Mouse (Mus musculus): ENCODE results near the gene Unc119. TPM values are rescaled to one million over a fixed set of nuclear protein-coding genes. Genes with fewer than 3 reads are reported as not detected.

Unc119 gene
- total and polyA plus RNA-seq, 2 experiments from 2014 or later, result 79.6 to 141 TPM

DNA sequence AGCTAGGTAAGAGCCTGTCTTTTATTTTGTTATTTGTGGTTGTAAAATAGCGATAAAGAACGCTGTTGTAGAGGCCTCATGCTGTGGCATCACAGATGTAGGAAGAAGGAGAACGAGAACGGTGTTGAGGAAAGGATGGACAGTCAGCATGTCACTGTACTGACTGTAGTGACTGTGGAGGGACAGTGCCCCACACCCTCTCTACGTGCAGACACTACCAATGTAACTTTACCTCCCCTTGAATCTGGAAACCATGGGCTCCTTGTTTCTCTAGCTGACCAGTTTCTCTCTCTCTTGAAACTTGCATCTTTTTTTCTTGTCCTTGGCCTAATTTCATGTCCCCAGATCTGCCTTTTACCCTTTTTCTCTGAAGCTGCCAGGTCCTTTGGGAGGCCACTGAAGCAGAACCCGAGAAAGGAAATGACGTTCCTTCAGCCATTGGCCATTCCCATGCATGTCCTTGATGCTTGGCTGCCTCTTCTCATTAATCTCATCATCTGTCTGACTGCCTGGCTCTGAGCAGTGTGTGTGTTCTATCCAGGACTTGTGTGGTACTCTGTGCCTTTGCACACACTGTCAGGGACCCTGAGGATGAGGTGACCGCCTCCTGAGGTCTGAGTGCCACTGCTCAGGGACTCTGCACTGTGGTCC lies 32.3 kb upstream of the Unc119 start:
- H3K9me3 ChIP-seq (ENCODE audit: low read length), result no peaks in the 10 kb centered on the region
- no peaks in the 10 kb centered on the region for H3K36me3 ChIP-seq (ENCODE audit: insufficient read depth, low read length)
- H3K4me3 ChIP-seq (ENCODE audit: low read depth, low read length), result no peak overlapping the region
- no peak overlapping the region for H3K9ac ChIP-seq (replicated peaks; ENCODE audit: low read length, poor library complexity, severe bottlenecking)
- H3K4me2 ChIP-seq (ENCODE audit: low read depth, low read length, poor library complexity, severe bottlenecking), result no peak overlapping the region
- no peak for ATAC-seq (ENCODE audit: low FRiP score)
- no peak for TF ChIP-seq CTCF (IDR thresholded peaks at IDR 0.05)
- no peak overlapping the region for H3K27ac ChIP-seq (ENCODE audit: low read depth, low read length)
- WGBS, result 83% methylated on average over 8 of the region's 8 CpGs
- no peaks in the 10 kb centered on the region for H3K4me1 ChIP-seq (ENCODE audit: insufficient read depth, low read length)
- H3K27me3 ChIP-seq (ENCODE audit: insufficient read depth, low read length), result no peaks in the 10 kb centered on the region
- DNase-seq (ENCODE audit: low spot score), result peak; percentile 62

- Histone ChIP-seq H3K4me2 (ENCODE audit: low read depth, low read length, poor library complexity, severe bottlenecking) (no peak overlapping the region), H3K36me3 (ENCODE audit: insufficient read depth, low read length) (no peaks in the 10 kb centered on the region), H3K9me3 (ENCODE audit: low read length) (no peaks in the 10 kb centered on the region), H3K4me3 (ENCODE audit: low read depth, low read length) (no peak overlapping the region), H3K27ac (ENCODE audit: low read depth, low read length) (no peak overlapping the region), H3K9ac (replicated peaks; ENCODE audit: low read length, poor library complexity, severe bottlenecking) (no peak overlapping the region), H3K4me1 (ENCODE audit: insufficient read depth, low read length) (no peaks in the 10 kb centered on the region), H3K27me3 (ENCODE audit: insufficient read depth, low read length) (no peaks in the 10 kb centered on the region)
- ATAC-seq (ENCODE audit: low FRiP score) (no peak), DNase-seq (ENCODE audit: low spot score) (no peak)
- TF ChIP-seq CTCF (IDR thresholded peaks at IDR 0.05), result no peak
- 100% methylated on average over 2 of the region's 2 CpGs for WGBS
These were observed 29.6 kb upstream of the Unc119 start for GRCm38 (mm10) chr11:78313662-78314061.

GRCm38 (mm10) chr11:78318411-78318810 lies 24.9 kb upstream of the Unc119 start:
- Histone ChIP-seq H3K27ac (ENCODE audit: low read depth, low read length) (no peak overlapping the region), H3K4me3 (ENCODE audit: low read depth, low read length) (no peak overlapping the region), H3K4me2 (ENCODE audit: low read depth, low read length, poor library complexity, severe bottlenecking) (no peak overlapping the region), H3K9me3 (ENCODE audit: low read length) (no peaks in the 10 kb centered on the region), H3K27me3 (ENCODE audit: insufficient read depth, low read length) (no peaks in the 10 kb centered on the region), H3K4me1 (ENCODE audit: insufficient read depth, low read length) (peaks cover 3% of the 10 kb centered on the region; the same call in 1 of the 2 replicates), H3K9ac (replicated peaks; ENCODE audit: low read length, poor library complexity, severe bottlenecking) (no peak overlapping the region), H3K36me3 (ENCODE audit: insufficient read depth, low read length) (no peaks in the 10 kb centered on the region)
- DNase-seq (ENCODE audit: low spot score) (peak; percentile 56), ATAC-seq (ENCODE audit: low FRiP score) (no peak)
- 86% methylated on average over 2 of the region's 2 CpGs for WGBS
- TF ChIP-seq CTCF (IDR thresholded peaks at IDR 0.05), result no peak

GRCm38 (mm10) chr11:78322076-78322831 lies 21.0 kb upstream of the Unc119 start:
- TF ChIP-seq CTCF (IDR thresholded peaks at IDR 0.05), result no peak
- 51% methylated on average over 2 of the region's 2 CpGs for WGBS
- DNase-seq (ENCODE audit: low spot score) (peak; percentile 79), ATAC-seq (ENCODE audit: low FRiP score) (peak; percentile 65)
- Histone ChIP-seq H3K36me3 (ENCODE audit: insufficient read depth, low read length) (0 out of 2 replicates have a peak, but pooled peaks cover 2% of the 10 kb centered on the region), H3K27me3 (ENCODE audit: insufficient read depth, low read length) (no peaks in the 10 kb centered on the region), H3K4me3 (ENCODE audit: low read depth, low read length) (peak overlapping the region; percentile 20; the same call in 1 of the 2 replicates), H3K27ac (ENCODE audit: low read depth, low read length) (peak overlapping the region; percentile 76), H3K9me3 (ENCODE audit: low read length) (no peaks in the 10 kb centered on the region), H3K4me2 (ENCODE audit: low read depth, low read length, poor library complexity, severe bottlenecking) (peak overlapping the region; percentile 36), H3K4me1 (ENCODE audit: insufficient read depth, low read length) (peaks cover 3% of the 10 kb centered on the region; the same call in 1 of the 2 replicates), H3K9ac (replicated peaks; ENCODE audit: low read length, poor library complexity, severe bottlenecking) (peak overlapping the region; percentile 26; the same call in 1 of the 2 replicates)

GRCm38 (mm10) chr11:78322860-78323259 lies 20.4 kb upstream of the Unc119 start, which contains the start of gene Aldoc:
Gene Aldoc, plus strand, starts transcription at chr11:78322968.
- TF ChIP-seq CTCF (IDR thresholded peaks at IDR 0.05), result no peak; the same call in 1 of the 2 replicates
- Histone ChIP-seq H3K4me2 (ENCODE audit: low read depth, low read length, poor library complexity, severe bottlenecking) (peak within 1 kb of the TSS; percentile 36), H3K27me3 (ENCODE audit: insufficient read depth, low read length) (no peaks in the 10 kb centered on the region), H3K4me1 (ENCODE audit: insufficient read depth, low read length) (peaks cover 3% of the 10 kb centered on the region; the same call in 1 of the 2 replicates), H3K27ac (ENCODE audit: low read depth, low read length) (peak within 1 kb of the TSS; percentile 76), H3K4me3 (ENCODE audit: low read depth, low read length) (peak within 1 kb of the TSS; percentile 20), H3K9me3 (ENCODE audit: low read length) (no peaks in the 10 kb centered on the region), H3K9ac (replicated peaks; ENCODE audit: low read length, poor library complexity, severe bottlenecking) (peak within 1 kb of the TSS; percentile 26), H3K36me3 (ENCODE audit: insufficient read depth, low read length) (0 out of 2 replicates have a peak, but pooled peaks cover 2% of the 10 kb centered on the region)
- 8% methylated on average over 15 of the region's 15 CpGs for WGBS
- peak; percentile 85 for ATAC-seq (ENCODE audit: low FRiP score)
- DNase-seq (ENCODE audit: low spot score), result peak; percentile 91

All from midbrain, postnatal 0 days (tissue).